Mouse (Mus musculus) left cerebral cortex, adult 11 months (tissue): Measurements from ENCODE around the gene Prr23a3.

Source experiments
- DNase-seq: peaks from one replicate; pipeline ENCODE4 v3.0.0; 2022; ENCODE audit warnings: low spot score

Gene Prr23a3

DNA sequence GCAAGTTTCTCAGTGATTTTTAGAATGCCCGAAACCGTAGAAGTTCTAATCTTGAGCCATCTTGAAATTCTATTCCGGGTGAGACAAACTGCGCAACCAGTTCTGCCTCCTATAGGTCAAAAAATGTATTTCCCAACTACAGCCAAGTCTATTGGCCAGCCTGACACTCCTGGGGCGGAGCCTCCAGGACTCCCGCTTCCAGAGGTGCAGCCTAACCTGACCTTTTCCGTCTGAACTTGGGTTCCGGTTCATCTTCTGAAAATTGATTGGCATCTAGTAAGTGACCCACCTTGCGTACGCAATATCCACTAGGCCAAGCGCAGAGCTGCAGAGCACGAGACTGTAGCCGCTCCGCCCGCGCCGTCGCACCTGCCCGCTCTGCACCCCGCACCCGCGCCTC, at the start of gene Prr23a3:
Gene Prr23a3 (plus strand): TSS at position 197 of the 400 bp plus-strand sequence.
- DNase-seq: no peak

DNA sequence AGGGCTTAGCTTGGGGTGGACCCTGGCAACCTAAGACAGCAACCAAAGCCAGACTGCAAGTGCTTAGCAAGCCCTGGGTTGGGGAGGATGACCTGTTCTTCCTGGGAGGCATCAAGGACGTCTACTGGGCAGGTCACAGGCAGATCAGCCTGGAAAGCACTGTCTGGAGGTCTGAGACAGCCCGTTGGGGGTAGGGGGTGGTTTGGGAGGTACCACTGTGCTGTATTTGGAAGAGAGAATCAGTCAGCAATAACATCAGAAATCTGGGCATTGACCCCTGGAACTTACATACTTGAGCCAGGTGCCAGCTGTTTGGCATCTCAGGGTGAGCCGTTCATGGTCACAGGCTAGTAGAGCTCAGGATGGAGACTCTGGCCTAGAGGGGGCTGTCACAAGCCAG, 48.5 kb upstream of the Prr23a3 start:
- no peak for DNase-seq

DNA sequence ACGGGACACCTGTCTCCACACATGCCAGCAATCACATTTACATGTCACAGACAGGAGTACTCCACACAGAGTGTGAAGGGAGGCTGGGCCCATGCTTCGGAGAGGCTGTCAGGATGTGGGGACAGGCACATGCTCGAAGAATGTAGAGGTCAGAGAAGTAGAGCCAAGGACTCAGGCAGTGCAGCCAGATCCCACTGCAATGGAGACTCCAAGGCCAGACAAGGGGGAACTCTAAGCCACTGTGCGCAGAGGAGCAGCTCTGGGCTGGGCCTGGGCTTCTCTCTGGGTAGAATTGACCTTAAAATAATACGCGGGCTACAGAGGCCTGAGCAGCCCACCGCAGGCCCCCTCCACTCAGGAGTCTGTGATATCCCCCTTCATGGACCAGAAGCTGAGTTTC, 47.0 kb upstream of the Prr23a3 start:
- DNase-seq: no peak

DNA sequence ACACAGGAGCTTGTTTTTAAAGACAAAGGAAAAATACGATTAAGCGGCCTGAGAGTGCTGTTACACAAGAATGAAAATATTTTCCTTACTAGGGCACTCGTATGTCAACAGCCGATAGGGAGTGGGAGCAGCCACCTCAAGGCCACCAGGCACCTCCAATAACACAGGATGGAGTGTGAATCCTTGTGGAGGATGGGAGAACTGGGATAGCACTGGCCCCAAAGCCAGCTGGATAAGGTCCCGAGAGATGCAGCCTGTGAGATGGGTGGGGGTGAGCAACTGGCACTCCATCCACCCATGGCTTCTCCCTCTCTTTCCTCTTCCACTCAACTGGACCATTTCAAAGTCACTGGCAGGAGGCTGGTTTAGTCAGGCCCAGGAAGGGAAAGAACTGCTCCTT, 45.6 kb upstream of the Prr23a3 start:
- DNase-seq: no peak

DNA sequence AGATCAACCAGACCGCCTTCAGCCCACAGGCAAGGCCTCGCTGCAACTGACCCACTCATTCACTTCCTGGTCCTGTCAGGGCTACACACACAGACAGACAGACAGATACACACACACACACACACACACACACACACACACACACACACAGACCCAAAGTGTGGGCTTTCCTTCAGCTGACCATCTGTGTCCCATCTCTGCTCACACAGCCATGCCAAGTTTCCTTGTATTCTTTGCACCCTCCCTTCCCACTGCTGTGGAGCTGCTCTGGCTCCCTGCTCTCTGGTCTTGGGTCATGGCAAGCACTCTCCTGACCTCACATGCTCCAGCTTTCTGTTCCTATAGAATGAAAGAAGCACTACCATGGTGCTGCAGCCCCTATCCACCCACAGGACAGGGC, 45.1 kb upstream of the Prr23a3 start:
- no peak for DNase-seq

DNA sequence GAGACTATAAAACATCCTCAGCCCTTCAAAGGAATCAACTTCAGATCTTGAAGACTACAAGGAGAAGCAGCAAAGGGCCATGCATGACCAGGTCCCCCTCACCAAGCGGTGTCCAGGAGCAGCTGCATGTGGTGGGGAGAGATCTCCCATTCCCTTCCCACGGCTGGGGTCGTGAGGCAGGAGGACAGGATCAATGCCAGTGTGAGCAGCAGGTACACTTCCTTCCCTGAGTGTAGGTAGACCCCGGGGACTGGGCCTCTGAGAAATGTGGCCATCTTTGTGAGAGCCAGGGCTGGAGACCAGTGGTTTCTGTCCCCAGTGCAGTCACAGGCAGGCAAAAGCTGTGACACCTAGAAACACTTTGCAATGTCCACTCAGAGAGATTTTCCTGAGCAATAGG, 44.1 kb upstream of the Prr23a3 start:
- no peak for DNase-seq

DNA sequence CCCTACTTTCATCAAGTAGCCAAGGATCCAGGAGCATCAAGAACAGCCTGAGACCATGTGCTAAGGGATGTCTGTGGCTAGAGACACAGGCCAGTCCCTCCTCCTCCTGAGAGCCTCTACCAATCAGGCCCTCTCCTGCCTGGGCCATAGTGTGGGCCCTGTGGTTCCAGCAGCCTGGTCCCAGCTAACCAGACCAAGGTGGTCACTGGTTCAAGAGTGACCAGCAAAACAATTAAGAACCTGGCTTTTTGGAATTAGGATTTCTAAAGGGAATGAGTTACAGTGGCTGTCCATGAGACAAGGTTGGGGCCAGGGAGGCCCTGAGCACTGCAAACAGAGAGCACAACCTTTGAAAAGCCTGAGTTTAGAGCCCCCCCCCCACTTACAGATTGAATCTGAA, 43.5 kb upstream of the Prr23a3 start:
- no peak for DNase-seq

DNA sequence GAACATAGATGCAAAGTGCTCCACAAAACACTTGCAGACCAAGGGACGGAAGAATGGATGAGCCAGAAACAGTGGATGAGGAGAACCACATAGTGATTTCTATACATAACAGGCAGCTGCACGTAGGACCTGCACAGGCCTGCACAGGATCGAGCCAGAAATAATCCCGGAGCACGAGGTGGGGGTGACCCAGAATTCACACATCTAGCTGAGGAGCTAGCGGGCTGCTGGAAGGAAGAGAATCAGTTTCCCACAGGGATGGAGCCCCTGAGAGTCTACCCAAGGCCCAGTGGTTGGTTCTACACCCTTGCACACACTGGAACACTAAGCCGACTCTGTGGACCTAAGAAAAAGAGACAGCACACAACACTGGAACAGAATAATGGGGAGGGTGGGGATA, 40.8 kb upstream of the Prr23a3 start:
- DNase-seq: no peak

DNA sequence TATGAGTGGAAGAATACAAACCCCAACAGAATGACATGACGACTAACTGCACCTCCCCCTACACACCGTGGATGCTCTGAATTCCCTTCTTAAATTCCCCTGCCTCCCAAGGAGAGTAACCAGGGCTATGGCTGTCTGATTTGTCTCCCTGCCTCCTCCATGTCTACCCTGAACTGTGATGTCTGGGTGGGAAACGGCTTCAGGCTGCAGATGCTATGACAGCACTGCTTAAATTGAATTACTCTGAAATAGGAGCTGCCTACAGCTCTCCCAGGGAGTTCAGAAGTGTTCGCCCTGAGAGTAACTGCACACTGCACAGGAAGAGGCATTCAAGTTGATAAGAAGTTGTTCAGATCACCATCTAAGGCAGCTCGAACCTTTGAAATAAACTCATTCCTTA, 35.1 kb upstream of the Prr23a3 start:
- no peak for DNase-seq

DNA sequence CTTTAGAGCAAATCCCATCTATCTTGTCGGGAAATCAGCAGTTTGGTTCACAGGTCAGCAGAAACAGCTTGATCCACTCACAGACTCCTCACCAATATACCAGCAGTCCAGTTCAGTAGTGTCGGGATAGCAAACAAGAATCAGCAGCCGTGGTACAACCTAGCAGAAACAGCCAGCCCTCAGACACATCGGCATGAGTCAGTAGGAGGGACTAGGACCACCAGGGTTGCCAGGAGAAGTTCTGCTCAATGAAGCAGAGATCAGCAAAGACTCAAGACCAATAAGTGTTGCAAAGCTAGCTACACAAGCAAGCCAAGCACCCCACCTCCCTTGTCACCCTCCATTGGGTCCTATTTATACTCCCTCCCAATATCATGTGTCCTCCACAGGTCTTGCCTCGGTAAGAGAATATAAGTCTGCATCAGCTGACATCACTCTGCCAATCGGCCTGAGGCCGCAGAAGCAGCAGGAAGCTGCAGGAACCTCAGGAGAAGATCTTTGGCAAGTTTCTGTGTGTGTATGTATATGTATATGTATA, 27.0 kb upstream of the Prr23a3 start:
- no peak for DNase-seq

DNA sequence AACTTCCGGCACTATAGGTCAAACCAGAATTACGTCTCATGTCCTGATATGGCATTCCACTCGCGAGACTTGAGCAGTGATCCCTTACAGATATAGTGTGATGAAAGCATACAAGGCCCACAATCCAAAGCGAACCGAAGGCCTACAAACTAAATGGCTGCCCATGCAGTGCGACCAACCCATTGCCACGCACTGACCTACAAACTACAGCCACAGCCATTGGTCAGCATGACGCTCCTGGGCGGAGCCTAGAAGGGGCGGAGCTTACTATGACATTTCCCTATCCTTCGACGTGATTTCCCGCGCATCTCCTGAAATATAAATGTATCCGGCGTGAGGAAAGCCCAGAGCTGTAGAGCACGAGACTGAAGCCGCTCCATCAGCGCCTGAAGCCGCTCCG, 22.4 kb upstream of the Prr23a3 start, which contains the start of gene Prr23a1:
Gene Prr23a1 (plus strand): TSS at position 387 of the 400 bp plus-strand sequence.
- DNase-seq: no peak

DNA sequence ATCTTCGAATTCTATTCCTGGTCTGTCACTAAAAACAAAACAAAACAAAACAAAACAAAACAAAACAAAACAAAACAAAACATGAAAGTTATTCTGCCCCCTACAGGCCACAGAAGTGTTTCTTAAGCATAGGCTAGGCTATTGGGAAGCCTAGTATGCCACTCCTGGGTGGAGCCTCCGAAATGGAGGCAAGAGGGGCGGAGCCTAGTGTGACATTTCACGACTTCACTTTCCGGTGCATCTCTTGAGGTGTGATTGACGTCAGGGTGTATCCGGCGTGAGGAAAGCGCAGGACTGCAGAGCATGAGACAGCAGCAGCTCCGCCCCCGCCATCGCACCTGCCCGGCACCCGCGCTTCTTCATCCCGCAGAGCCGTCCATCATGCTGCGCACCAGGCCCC, 8.4 kb upstream of the Prr23a3 start, which contains the start of gene Prr23a2:
Gene Prr23a2 (plus strand): TSS at position 285 of the 400 bp plus-strand sequence.
- DNase-seq: no peak

DNA sequence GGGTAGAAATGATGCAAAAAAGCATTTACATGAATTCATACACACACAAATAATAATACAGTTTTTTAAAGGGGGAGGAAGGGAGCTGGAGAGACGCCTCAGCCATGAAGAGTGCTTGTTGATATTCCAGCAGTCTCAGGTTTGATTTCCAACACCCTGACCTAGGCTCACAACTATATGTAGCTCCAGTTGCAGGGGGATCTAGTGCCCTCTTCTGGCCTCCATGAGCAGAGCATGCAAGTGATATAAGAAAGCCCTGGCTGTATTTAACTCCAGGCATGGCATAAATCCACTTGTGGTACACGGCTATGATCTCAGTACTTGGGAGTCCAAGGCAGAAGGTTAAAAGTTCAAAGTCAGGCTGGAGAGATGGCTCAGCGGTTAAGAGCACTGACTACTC, 1.1 kb upstream of the Prr23a3 start:
- no peak for DNase-seq

DNA sequence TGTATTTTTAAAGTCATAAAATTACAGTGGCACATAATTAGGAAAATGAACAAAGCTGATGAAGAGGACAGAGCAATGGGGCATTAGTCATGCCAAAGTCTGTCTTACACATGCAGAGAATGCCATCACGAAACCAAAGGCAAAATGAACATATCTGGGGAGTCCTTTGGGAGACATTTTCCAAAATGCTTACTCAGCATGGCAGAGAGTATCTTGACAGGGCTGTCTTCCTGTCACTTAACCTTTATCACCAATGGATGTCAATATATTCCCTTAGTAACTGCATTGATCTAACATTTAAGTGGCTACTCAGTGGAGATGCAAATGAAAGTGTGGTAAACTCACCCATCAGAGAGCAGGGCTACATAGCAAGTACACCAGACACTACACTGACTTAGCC, 36.9 kb downstream of the Prr23a3 start:
- no peak for DNase-seq

DNA sequence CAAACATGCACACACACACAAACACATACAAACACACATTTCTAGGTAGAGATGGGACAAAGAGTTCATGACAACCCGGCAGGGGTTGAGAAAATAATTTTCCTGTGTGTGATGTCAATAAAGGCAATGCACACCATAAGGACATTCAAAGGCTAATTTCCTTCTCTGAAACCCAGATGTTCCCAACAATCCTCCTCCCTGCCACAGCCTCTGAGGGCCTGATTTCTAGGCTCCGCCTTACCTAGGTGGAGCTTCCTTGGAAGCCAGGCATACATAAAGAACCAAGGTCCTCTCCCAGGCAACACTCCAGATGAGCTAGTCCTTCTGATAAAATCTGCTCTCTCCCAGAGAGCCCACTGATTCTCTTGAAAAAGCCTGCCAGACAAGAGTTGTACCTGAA, 38.3 kb downstream of the Prr23a3 start, which contains the start of gene 7420426K07Rik:
Gene 7420426K07Rik (plus strand): TSS at position 301 of the 400 bp plus-strand sequence.
- no peak for DNase-seq
